In genomic region chr3:138144642-138145171, GRCm38 (mm10) we compare ENCODE assay signal across 8 mouse cellular contexts. TPM values are rescaled to one million over a fixed set of nuclear protein-coding genes. Genes with fewer than 3 reads are reported as not detected.
DNase-seq lines count a peak whose midpoint lies in the region; ATAC-seq and TF ChIP-seq lines count a peak whose summit lies in the region.

TSS of gene Mttp (minus strand) at chr3:138144968.

- DNase-seq in CD4-positive, CD25-positive, alpha-beta regulatory T cell, adult 2 months (ENCODE audit: low read depth, low spot score): peak; percentile 90
- DNase-seq in monocyte, adult 2 months (ENCODE audit: low read depth in 1 of 2, low spot score in 2 of 2): peak; percentile 28 to 63
- peak; percentile 39 to 73 for DNase-seq in spleen, postnatal 14 days (ENCODE audit: low spot score in 2 of 2)

- no peak for TF ChIP-seq POLR2A in bone marrow macrophage, adult 2 months (IDR thresholded peaks at IDR 0.05; ENCODE audit: borderline replicate concordance, low read depth, low read length)

- H3K4me3 ChIP-seq in bone marrow macrophage, adult 2 months (ENCODE audit: insufficient read depth, low read length): peak within 1 kb of the TSS; percentile 95
- peak within 1 kb of the TSS; percentile 76 for H3K4me3 ChIP-seq in embryonic facial prominence, embryonic 15.5 days (replicated peaks)
- peak within 1 kb of the TSS; percentile 74 for H3K4me3 ChIP-seq in heart, embryonic 11.5 days (ENCODE audit: low read depth, low read length)
- H3K4me3 ChIP-seq in kidney, embryonic 15.5 days (replicated peaks): peak within 1 kb of the TSS; percentile 78
- peak within 1 kb of the TSS; percentile 75 for H3K4me3 ChIP-seq in limb, embryonic 15.5 days

- TF ChIP-seq CTCF in bone marrow macrophage, adult 2 months (IDR thresholded peaks at IDR 0.05; ENCODE audit: low read depth, low read length): no peak

- H3K4me2 ChIP-seq in embryonic facial prominence, embryonic 15.5 days (replicated peaks): peak within 1 kb of the TSS; percentile 63
- H3K4me2 ChIP-seq in heart, embryonic 11.5 days: peak within 1 kb of the TSS; percentile 83
- H3K4me2 ChIP-seq in kidney, embryonic 15.5 days: peak within 1 kb of the TSS; percentile 74
- peak within 1 kb of the TSS; percentile 59 for H3K4me2 ChIP-seq in limb, embryonic 15.5 days

- H3K4me1 ChIP-seq in bone marrow macrophage, adult 2 months (ENCODE audit: control insufficient read depth, insufficient read depth, low read length): peaks cover 2% of the 10 kb centered on the region; the same call in 1 of the 2 replicates
- H3K4me1 ChIP-seq in embryonic facial prominence, embryonic 15.5 days: 0 out of 2 replicates have a peak, but pooled peaks cover 2% of the 10 kb centered on the region
- H3K4me1 ChIP-seq in heart, embryonic 11.5 days (ENCODE audit: control insufficient read depth, insufficient read depth, low read length): no peaks in the 10 kb centered on the region
- no peaks in the 10 kb centered on the region for H3K4me1 ChIP-seq in kidney, embryonic 15.5 days
- peaks cover 3% of the 10 kb centered on the region; the same call in 1 of the 2 replicates for H3K4me1 ChIP-seq in limb, embryonic 15.5 days

- no peaks in the 10 kb centered on the region for H3K9me3 ChIP-seq in embryonic facial prominence, embryonic 15.5 days (replicated peaks)
- H3K9me3 ChIP-seq in heart, embryonic 11.5 days (replicated peaks; ENCODE audit: control insufficient read depth, low read length): no peaks in the 10 kb centered on the region
- H3K9me3 ChIP-seq in kidney, embryonic 15.5 days (replicated peaks): no peaks in the 10 kb centered on the region
- H3K9me3 ChIP-seq in limb, embryonic 15.5 days: no peaks in the 10 kb centered on the region

- no peaks in the 10 kb centered on the region for H3K27me3 ChIP-seq in embryonic facial prominence, embryonic 15.5 days
- no peaks in the 10 kb centered on the region for H3K27me3 ChIP-seq in heart, embryonic 11.5 days (ENCODE audit: control insufficient read depth, insufficient read depth, low read length)
- H3K27me3 ChIP-seq in kidney, embryonic 15.5 days: no peaks in the 10 kb centered on the region
- no peaks in the 10 kb centered on the region for H3K27me3 ChIP-seq in limb, embryonic 15.5 days

- peak within 1 kb of the TSS; percentile 72 for H3K9ac ChIP-seq in embryonic facial prominence, embryonic 15.5 days
- H3K9ac ChIP-seq in heart, embryonic 11.5 days (ENCODE audit: low read depth, low read length): peak within 1 kb of the TSS; percentile 93
- H3K9ac ChIP-seq in kidney, embryonic 15.5 days: peak within 1 kb of the TSS; percentile 73
- peak within 1 kb of the TSS; percentile 80 for H3K9ac ChIP-seq in limb, embryonic 15.5 days

- 2% methylated on average over 8 of the region's 8 CpGs for WGBS in embryonic facial prominence, embryonic 15.5 days
- 6% methylated on average over 8 of the region's 8 CpGs for WGBS in heart, embryonic 11.5 days (ENCODE audit: insufficient replicate concordance)
- WGBS in kidney, embryonic 15.5 days: 5% methylated on average over 8 of the region's 8 CpGs
- 5% methylated on average over 8 of the region's 8 CpGs for WGBS in limb, embryonic 15.5 days

- ATAC-seq in embryonic facial prominence, embryonic 15.5 days (ENCODE audit: insufficient number of reproducible peaks, low FRiP score, low TSS enrichment, low read depth): no peak
- ATAC-seq in heart, embryonic 11.5 days (replicated peaks; ENCODE audit: insufficient number of reproducible peaks, low FRiP score, low TSS enrichment): no peak
- ATAC-seq in kidney, embryonic 15.5 days (replicated peaks; ENCODE audit: low FRiP score): peak; percentile 23; the same call in 1 of the 2 replicates
- ATAC-seq in limb, embryonic 15.5 days (ENCODE audit: insufficient number of reproducible peaks, low FRiP score, low TSS enrichment, low read depth): no peak

- H3K27ac ChIP-seq in bone marrow macrophage, adult 2 months (ENCODE audit: insufficient read depth, low read depth, low read length): peak within 1 kb of the TSS; percentile 100
- H3K27ac ChIP-seq in embryonic facial prominence, embryonic 15.5 days (replicated peaks): peak within 1 kb of the TSS; percentile 100
- peak within 1 kb of the TSS; percentile 100 for H3K27ac ChIP-seq in heart, embryonic 11.5 days (ENCODE audit: low read depth, low read length)
- peak within 1 kb of the TSS; percentile 100 for H3K27ac ChIP-seq in kidney, embryonic 15.5 days
- peak within 1 kb of the TSS; percentile 100 for H3K27ac ChIP-seq in limb, embryonic 15.5 days

- H3K36me3 ChIP-seq in embryonic facial prominence, embryonic 15.5 days: no peaks in the 10 kb centered on the region; the same call in 1 of the 2 replicates
- H3K36me3 ChIP-seq in heart, embryonic 11.5 days (ENCODE audit: control insufficient read depth, insufficient read depth, low read length): peaks cover 3% of the 10 kb centered on the region; the same call in 1 of the 2 replicates
- H3K36me3 ChIP-seq in kidney, embryonic 15.5 days: peaks cover 12% of the 10 kb centered on the region
- H3K36me3 ChIP-seq in limb, embryonic 15.5 days: peaks cover 5% of the 10 kb centered on the region; the same call in 1 of the 2 replicates

RNA-seq across cellular contexts. Expression of gene Mttp, which starts in this region (rescaled TPM):
- polyA plus RNA-seq in bone marrow macrophage, adult 2 months (2012; ENCODE audit: insufficient read depth, insufficient read length, missing spikeins): 0.27 and 1.0 TPM in 2 replicates
- polyA plus RNA-seq in embryonic facial prominence, embryonic 15.5 days (2015; fragmentation: Nextera tagmentation; extraction: Ambion mirVana): 7.9 and 8.7 TPM in 2 replicates
- polyA plus RNA-seq in heart, embryonic 11.5 days (2014; fragmentation: Nextera tagmentation; extraction: Ambion mirVana): 8.0 and 8.7 TPM in 2 replicates
- 8.4 and 9.6 TPM in 2 replicates for polyA plus RNA-seq in kidney, embryonic 15.5 days (2015; fragmentation: Nextera tagmentation; extraction: Ambion mirVana)
- 6.2 and 6.8 TPM in 2 replicates for polyA plus RNA-seq in limb, embryonic 15.5 days (2015; fragmentation: Nextera tagmentation; extraction: Ambion mirVana)
